Mouse (Mus musculus): ENCODE data around the gene Gli3. TPM values are rescaled to one million over a fixed set of nuclear protein-coding genes. Genes with fewer than 3 reads are reported as not detected.

Gene Gli3
- polyA plus RNA-seq, 1 experiment from 2014 or later, result 7.7 TPM

- Histone ChIP-seq H3K9me3 (ENCODE audit: control insufficient read depth, low read length) (no peaks in the 10 kb centered on the region), H3K9ac (ENCODE audit: low read depth, low read length) (0 out of 2 replicates have a peak overlapping the region, but pooled peaks have one; percentile 16), H3K4me1 (ENCODE audit: control insufficient read depth, insufficient read depth, low read length) (no peaks in the 10 kb centered on the region), H3K27ac (ENCODE audit: low read length) (peak overlapping the region; percentile 97; the same call in 1 of the 2 replicates), H3K4me2 (ENCODE audit: low read depth, low read length) (peak overlapping the region; percentile 83), H3K4me3 (ENCODE audit: low read length) (peak overlapping the region; percentile 76), H3K36me3 (ENCODE audit: control insufficient read depth, insufficient read depth, low read length) (no peaks in the 10 kb centered on the region), H3K27me3 (replicated peaks; ENCODE audit: control insufficient read depth, insufficient read depth, low read length) (peaks cover 22% of the 10 kb centered on the region)
- no peak for ATAC-seq
- WGBS, result 21% methylated on average over 7 of the region's 7 CpGs
These were observed 1.1 kb upstream of the Gli3 start for GRCm38 (mm10) chr13:15461926-15462325.

- Histone ChIP-seq H3K9ac (ENCODE audit: low read depth, low read length) (peak overlapping the region; percentile 84), H3K9me3 (ENCODE audit: control insufficient read depth, low read length) (no peaks in the 10 kb centered on the region), H3K27me3 (replicated peaks; ENCODE audit: control insufficient read depth, insufficient read depth, low read length) (peaks cover 22% of the 10 kb centered on the region), H3K4me1 (ENCODE audit: control insufficient read depth, insufficient read depth, low read length) (no peaks in the 10 kb centered on the region; the same call in 1 of the 2 replicates), H3K36me3 (ENCODE audit: control insufficient read depth, insufficient read depth, low read length) (no peaks in the 10 kb centered on the region), H3K27ac (ENCODE audit: low read length) (peak overlapping the region; percentile 97), H3K4me2 (ENCODE audit: low read depth, low read length) (peak overlapping the region; percentile 83), H3K4me3 (ENCODE audit: low read length) (peak overlapping the region; percentile 76)
- peak; percentile 88 for ATAC-seq
- 1% methylated on average over 53 of the region's 70 CpGs for WGBS
These were observed 551 bp downstream of the Gli3 start for GRCm38 (mm10) chr13:15463492-15464080.

GRCm38 (mm10) chr13:15464081-15464526, 1.1 kb downstream of the Gli3 start:
- Histone ChIP-seq H3K36me3 (ENCODE audit: control insufficient read depth, insufficient read depth, low read length) (no peaks in the 10 kb centered on the region), H3K4me2 (ENCODE audit: low read depth, low read length) (peak overlapping the region; percentile 83), H3K9ac (ENCODE audit: low read depth, low read length) (peak overlapping the region; percentile 84), H3K4me1 (ENCODE audit: control insufficient read depth, insufficient read depth, low read length) (no peaks in the 10 kb centered on the region; the same call in 1 of the 2 replicates), H3K27ac (ENCODE audit: low read length) (peak overlapping the region; percentile 97), H3K9me3 (ENCODE audit: control insufficient read depth, low read length) (no peaks in the 10 kb centered on the region), H3K4me3 (ENCODE audit: low read length) (peak overlapping the region; percentile 76), H3K27me3 (replicated peaks; ENCODE audit: control insufficient read depth, insufficient read depth, low read length) (peaks cover 22% of the 10 kb centered on the region)
- ATAC-seq, result peak; percentile 15
- under 1% methylated on average over 51 of the region's 51 CpGs for WGBS

- no peaks in the 10 kb centered on the region; the same call in 1 of the 2 replicates for H3K4me1 ChIP-seq (ENCODE audit: control insufficient read depth, insufficient read depth, low read length)
- ATAC-seq, result no peak
- peak overlapping the region; percentile 76 for H3K4me3 ChIP-seq (ENCODE audit: low read length)
- peak overlapping the region; percentile 84 for H3K9ac ChIP-seq (ENCODE audit: low read depth, low read length)
- H3K27ac ChIP-seq (ENCODE audit: low read length), result peak overlapping the region; percentile 97
- peaks cover 22% of the 10 kb centered on the region for H3K27me3 ChIP-seq (replicated peaks; ENCODE audit: control insufficient read depth, insufficient read depth, low read length)
- peak overlapping the region; percentile 83 for H3K4me2 ChIP-seq (ENCODE audit: low read depth, low read length)
- no peaks in the 10 kb centered on the region for H3K9me3 ChIP-seq (ENCODE audit: control insufficient read depth, low read length)
- no peaks in the 10 kb centered on the region for H3K36me3 ChIP-seq (ENCODE audit: control insufficient read depth, insufficient read depth, low read length)
- 6% methylated on average over 11 of the region's 11 CpGs for WGBS
These were observed 1.8 kb downstream of the Gli3 start for GRCm38 (mm10) chr13:15464741-15465250.

- H3K4me1 ChIP-seq (ENCODE audit: control insufficient read depth, insufficient read depth, low read length), result peaks cover 3% of the 10 kb centered on the region; the same call in 1 of the 2 replicates
- H3K4me3 ChIP-seq (ENCODE audit: low read length), result no peak overlapping the region; the same call in 1 of the 2 replicates
- peak overlapping the region; percentile 40 for H3K4me2 ChIP-seq (ENCODE audit: low read depth, low read length)
These were observed 3.5 kb downstream of the Gli3 start for GRCm38 (mm10) chr13:15466496-15466895.

GRCm38 (mm10) chr13:15467409-15467808, 4.4 kb downstream of the Gli3 start:
- H3K27me3 ChIP-seq (replicated peaks; ENCODE audit: control insufficient read depth, insufficient read depth, low read length), result peaks cover 22% of the 10 kb centered on the region
- peaks cover 3% of the 10 kb centered on the region; the same call in 1 of the 2 replicates for H3K4me1 ChIP-seq (ENCODE audit: control insufficient read depth, insufficient read depth, low read length)
- WGBS, result 43% methylated on average over 3 of the region's 3 CpGs
- H3K36me3 ChIP-seq (ENCODE audit: control insufficient read depth, insufficient read depth, low read length), result no peaks in the 10 kb centered on the region
- ATAC-seq, result no peak
- no peak overlapping the region for H3K9ac ChIP-seq (ENCODE audit: low read depth, low read length)
- H3K4me2 ChIP-seq (ENCODE audit: low read depth, low read length), result peak overlapping the region; percentile 7; the same call in 1 of the 2 replicates
- no peaks in the 10 kb centered on the region for H3K9me3 ChIP-seq (ENCODE audit: control insufficient read depth, low read length)
- no peak overlapping the region for H3K4me3 ChIP-seq (ENCODE audit: low read length)
- no peak overlapping the region for H3K27ac ChIP-seq (ENCODE audit: low read length)

More at GRCm38 (mm10) chr13:15466496-15466895, 3.5 kb downstream of the Gli3 start:
- H3K27ac ChIP-seq (ENCODE audit: low read length), result no peak overlapping the region
- H3K9ac ChIP-seq (ENCODE audit: low read depth, low read length), result no peak overlapping the region
- no peaks in the 10 kb centered on the region for H3K9me3 ChIP-seq (ENCODE audit: control insufficient read depth, low read length)
- H3K36me3 ChIP-seq (ENCODE audit: control insufficient read depth, insufficient read depth, low read length), result no peaks in the 10 kb centered on the region
- H3K27me3 ChIP-seq (replicated peaks; ENCODE audit: control insufficient read depth, insufficient read depth, low read length), result peaks cover 22% of the 10 kb centered on the region
- WGBS, result 52% methylated on average over 6 of the region's 6 CpGs
- ATAC-seq, result no peak

- H3K9ac ChIP-seq (ENCODE audit: low read depth, low read length), result no peak overlapping the region
- H3K27ac ChIP-seq (ENCODE audit: low read length), result no peak overlapping the region
- H3K4me3 ChIP-seq (ENCODE audit: low read length), result no peak overlapping the region
- peaks cover 13% of the 10 kb centered on the region for H3K27me3 ChIP-seq (replicated peaks; ENCODE audit: control insufficient read depth, insufficient read depth, low read length)
- H3K9me3 ChIP-seq (ENCODE audit: control insufficient read depth, low read length), result no peaks in the 10 kb centered on the region
- ATAC-seq, result no peak
- H3K4me1 ChIP-seq (ENCODE audit: control insufficient read depth, insufficient read depth, low read length), result peaks cover 7% of the 10 kb centered on the region
- no peaks in the 10 kb centered on the region for H3K36me3 ChIP-seq (ENCODE audit: control insufficient read depth, insufficient read depth, low read length)
- H3K4me2 ChIP-seq (ENCODE audit: low read depth, low read length), result no peak overlapping the region
- 37% methylated on average over 4 of the region's 4 CpGs for WGBS
These were observed 5.4 kb downstream of the Gli3 start for GRCm38 (mm10) chr13:15468421-15468820.

GRCm38 (mm10) chr13:15470056-15470455, 7.0 kb downstream of the Gli3 start:
- Histone ChIP-seq H3K27me3 (replicated peaks; ENCODE audit: control insufficient read depth, insufficient read depth, low read length) (no peaks in the 10 kb centered on the region), H3K36me3 (ENCODE audit: control insufficient read depth, insufficient read depth, low read length) (no peaks in the 10 kb centered on the region), H3K27ac (ENCODE audit: low read length) (no peak overlapping the region), H3K4me2 (ENCODE audit: low read depth, low read length) (no peak overlapping the region), H3K9ac (ENCODE audit: low read depth, low read length) (no peak overlapping the region), H3K9me3 (ENCODE audit: control insufficient read depth, low read length) (no peaks in the 10 kb centered on the region), H3K4me1 (ENCODE audit: control insufficient read depth, insufficient read depth, low read length) (peaks cover 16% of the 10 kb centered on the region), H3K4me3 (ENCODE audit: low read length) (no peak overlapping the region)
- WGBS, result 59% methylated on average over 3 of the region's 3 CpGs
- ATAC-seq, result no peak

- 58% methylated on average over 3 of the region's 3 CpGs for WGBS
- Histone ChIP-seq H3K27ac (ENCODE audit: low read length) (no peak overlapping the region), H3K4me1 (ENCODE audit: control insufficient read depth, insufficient read depth, low read length) (peaks cover 16% of the 10 kb centered on the region), H3K9me3 (ENCODE audit: control insufficient read depth, low read length) (no peaks in the 10 kb centered on the region), H3K36me3 (ENCODE audit: control insufficient read depth, insufficient read depth, low read length) (no peaks in the 10 kb centered on the region), H3K4me2 (ENCODE audit: low read depth, low read length) (no peak overlapping the region), H3K4me3 (ENCODE audit: low read length) (no peak overlapping the region), H3K27me3 (replicated peaks; ENCODE audit: control insufficient read depth, insufficient read depth, low read length) (no peaks in the 10 kb centered on the region), H3K9ac (ENCODE audit: low read depth, low read length) (no peak overlapping the region)
- ATAC-seq, result no peak
These were observed 9.7 kb downstream of the Gli3 start for GRCm38 (mm10) chr13:15472712-15473111.
